Comparison of ENCODE assay signal across 8 mouse cellular contexts in genomic region chr11:33512854-33513375, GRCm38 (mm10). TPM values are rescaled to one million over a fixed set of nuclear protein-coding genes. Genes with fewer than 3 reads are reported as not detected.
DNase-seq lines count a peak whose midpoint lies in the region; ATAC-seq and TF ChIP-seq lines count a peak whose summit lies in the region.

No protein-coding gene starts in this region.

- ATAC-seq in hindbrain, embryonic 15.5 days (ENCODE audit: low FRiP score, low read depth) = peak; percentile 92
- no peak for ATAC-seq in activated CD4-positive, CD25-positive, alpha-beta regulatory T cell, adult 4 months

- H3K4me2 ChIP-seq in hindbrain, embryonic 15.5 days = peak overlapping the region; percentile 72

- intact Hi-C loops in gastrocnemius, adult 2 months (cut with DNase I) = no loop called here

- peak overlapping the region; percentile 86 for H3K4me3 ChIP-seq in gastrocnemius, adult 2 months
- peak overlapping the region; percentile 78 for H3K4me3 ChIP-seq in hindbrain, embryonic 15.5 days

- peak overlapping the region; percentile 46 for H3K27ac ChIP-seq in gastrocnemius, adult 2 months
- peak overlapping the region; percentile 88 for H3K27ac ChIP-seq in hindbrain, embryonic 15.5 days (replicated peaks)

- DNase-seq in adrenal gland, postnatal 4 days (ENCODE audit: low spot score in 2 of 2) = peak; percentile 36 to 45
- peak; percentile 88 for DNase-seq in embryo, embryonic 10.5 days (ENCODE audit: low spot score)
- peak; percentile 69 for DNase-seq in gastrocnemius, adult 2 months
- peak; percentile 42 to 58 for DNase-seq in layer of hippocampus, postnatal 36 days
- peak; percentile 68 for DNase-seq in lung, postnatal 10 days
- peak; percentile 45 for DNase-seq in right cerebral cortex, adult 18-20 months

- H3K36me3 ChIP-seq in hindbrain, embryonic 15.5 days = no peaks in the 10 kb centered on the region

- H3K4me1 ChIP-seq in hindbrain, embryonic 15.5 days (replicated peaks) = peaks cover 9% of the 10 kb centered on the region; the same call in 1 of the 2 replicates

- no peaks in the 10 kb centered on the region for H3K9me3 ChIP-seq in hindbrain, embryonic 15.5 days

- no peaks in the 10 kb centered on the region for H3K27me3 ChIP-seq in hindbrain, embryonic 15.5 days

- H3K9ac ChIP-seq in hindbrain, embryonic 15.5 days = peak overlapping the region; percentile 82

- 0% methylated on average over 42 of the region's 43 CpGs for WGBS in hindbrain, embryonic 15.5 days

- TF ChIP-seq CTCF in gastrocnemius, adult 2 months (IDR thresholded peaks at IDR 0.05) = no peak; the same call in 1 of the 2 replicates

RNA-seq across cellular contexts. Expression of gene Ranbp17, which starts 0.6 kb away (rescaled TPM):
- 10 to 100 TPM; 10.8 to 12.3 TPM for total RNA-seq in adrenal gland, postnatal 4 days (2021)
- total RNA-seq in gastrocnemius, adult 2 months (2021) = under 1 TPM; 0.31 to 0.64 TPM
- 7.7 and 7.8 TPM in 2 replicates for polyA plus RNA-seq in hindbrain, embryonic 15.5 days (2015; fragmentation: Nextera tagmentation; extraction: Ambion mirVana)
- 1 to 10 TPM; 7.6 to 7.7 TPM for total RNA-seq in layer of hippocampus, postnatal 36 days (2021)
- polyA plus RNA-seq in activated CD4-positive, CD25-positive, alpha-beta regulatory T cell, adult 4 months (2017; shearing (Covaris generic)) = under 1 TPM in 1 of 2 experiments, not detected in 1; 0.11 TPM

Comparison
In these comparisons a context has a peak if more than half of its experiments do, and no peak if none do; other contexts are left out.
1. RNA of gene Ranbp17, which starts 0.6 kb away (total RNA-seq): 10.8 to 12.3 TPM in adrenal gland, postnatal 4 days and 7.6 to 7.7 TPM in layer of hippocampus, postnatal 36 days; 0.31 to 0.64 TPM in gastrocnemius, adult 2 months; every median in the first group is over 4 times any median in the second.
2. Peak in every context shown above with its lines, with median percentiles within 50 percentile points of each other: DNase-seq.